29 mouse cellular contexts compared by ENCODE assay signal in genomic region chr4:135155805-135156469, GRCm38 (mm10). TPM values are rescaled to one million over a fixed set of nuclear protein-coding genes. Genes with fewer than 3 reads are reported as not detected.
DNase-seq lines count a peak whose midpoint lies in the region; ATAC-seq and TF ChIP-seq lines count a peak whose summit lies in the region.
"Had no signal": no experiment of that assay in that cellular context is flagged by ENCODE, and none has a peak within 500 bp of the region (broad histone marks: within the 10 kb centered on the region; RNA-seq: fewer than 3 reads in every experiment).

No protein-coding gene starts in this region.

- no peak for TF ChIP-seq POLR2A in limb, embryonic 14.5 days (IDR thresholded peaks at IDR 0.05; ENCODE audit: borderline replicate concordance, extremely low read depth, insufficient read depth, insufficient read length)

- no peak overlapping the region for H3K4me2 ChIP-seq in midbrain, embryonic 11.5 days
- H3K4me2 ChIP-seq in midbrain, postnatal 0 days (ENCODE audit: low read depth, low read length, poor library complexity, severe bottlenecking), result no peak overlapping the region
- peak overlapping the region; percentile 60 for H3K4me2 ChIP-seq in limb, embryonic 14.5 days (replicated peaks; ENCODE audit: low read depth, low read length, severe bottlenecking)
- H3K4me2 ChIP-seq: heart, embryonic 12.5 days; intestine, embryonic 15.5 days; liver, embryonic 15.5 days; lung, embryonic 14.5 days had no signal

- H3K9me3 ChIP-seq in midbrain, embryonic 11.5 days (ENCODE audit: control insufficient read depth, low read length), result no peaks in the 10 kb centered on the region
- H3K9me3 ChIP-seq in midbrain, postnatal 0 days (ENCODE audit: low read length), result no peaks in the 10 kb centered on the region
- no peaks in the 10 kb centered on the region for H3K9me3 ChIP-seq in limb, embryonic 14.5 days (ENCODE audit: control insufficient read depth, low read length)
- H3K9me3 ChIP-seq: forebrain, embryonic 10.5 days; heart, embryonic 12.5 days; intestine, embryonic 15.5 days; liver, embryonic 15.5 days had no signal

- DNase-seq in embryo, embryonic 10.5 days (ENCODE audit: low spot score), result peak; percentile 28
- DNase-seq in embryo, embryonic 11 days, result no peak
- peak; percentile 92 for DNase-seq in midbrain, embryonic 11.5 days (ENCODE audit: low spot score, missing footprints)
- no peak for DNase-seq in midbrain, postnatal 0 days (ENCODE audit: low spot score)
- peak; percentile 39 for DNase-seq in fibroblast of lung, adult 2 months (ENCODE audit: low read depth)
- no peak for DNase-seq in limb, embryonic 14.5 days (ENCODE audit: low spot score)
- no peak for DNase-seq in urinary bladder, postnatal 4 days (ENCODE audit: low spot score in 2 of 2)
- DNase-seq in left cerebral cortex, adult 11 months (ENCODE audit: low spot score), result no peak
- DNase-seq: adrenal gland, postnatal 25 days; cerebellum, adult 11-12 months; cerebellum, adult 9-11 months; heart, adult 2 months; heart, postnatal 4 days; kidney, adult 8-10 months; kidney, postnatal 10 days; layer of hippocampus, postnatal 36 days; lung, embryonic 14.5 days; lung, postnatal 14 days; retina, postnatal 1 day; right cerebral cortex, postnatal 14 days had no signal

- 0 out of 2 replicates have a peak, but pooled peaks cover 3% of the 10 kb centered on the region for H3K4me1 ChIP-seq in midbrain, embryonic 11.5 days (ENCODE audit: control insufficient read depth, insufficient read depth, low read length)
- no peaks in the 10 kb centered on the region for H3K4me1 ChIP-seq in midbrain, postnatal 0 days (ENCODE audit: insufficient read depth, low read length)
- H3K4me1 ChIP-seq in limb, embryonic 14.5 days (ENCODE audit: control insufficient read depth, insufficient read depth, low read length), result peaks cover 57% of the 10 kb centered on the region

- no peak for ATAC-seq in midbrain, embryonic 11.5 days (ENCODE audit: low FRiP score)
- no peak for ATAC-seq in midbrain, postnatal 0 days (ENCODE audit: low FRiP score)
- no peak for ATAC-seq in limb, embryonic 14.5 days (ENCODE audit: low FRiP score, low read depth)
- ATAC-seq: forebrain, embryonic 16.5 days; hindbrain, postnatal 0 days; intestine, embryonic 15.5 days had no signal

- H3K27me3 ChIP-seq in midbrain, embryonic 11.5 days (ENCODE audit: control insufficient read depth, insufficient read depth, low read length), result peaks cover 87% of the 10 kb centered on the region
- peaks cover 81% of the 10 kb centered on the region for H3K27me3 ChIP-seq in midbrain, postnatal 0 days (ENCODE audit: insufficient read depth, low read length)
- H3K27me3 ChIP-seq in limb, embryonic 14.5 days (ENCODE audit: control insufficient read depth, insufficient read depth, low read length), result peaks cover 81% of the 10 kb centered on the region

- H3K36me3 ChIP-seq in midbrain, embryonic 11.5 days (ENCODE audit: control insufficient read depth, insufficient read depth, low read length), result no peaks in the 10 kb centered on the region
- no peaks in the 10 kb centered on the region for H3K36me3 ChIP-seq in midbrain, postnatal 0 days (ENCODE audit: insufficient read depth, low read length)
- H3K36me3 ChIP-seq in limb, embryonic 14.5 days (ENCODE audit: control insufficient read depth, insufficient read depth, low read length), result no peaks in the 10 kb centered on the region
- H3K36me3 ChIP-seq: forebrain, embryonic 10.5 days; G1E; heart, embryonic 12.5 days; intestine, embryonic 15.5 days; liver, embryonic 15.5 days had no signal

- no peak overlapping the region for H3K9ac ChIP-seq in midbrain, embryonic 11.5 days (ENCODE audit: low read length)
- no peak overlapping the region for H3K9ac ChIP-seq in midbrain, postnatal 0 days (replicated peaks; ENCODE audit: low read length, poor library complexity, severe bottlenecking)
- H3K9ac ChIP-seq in limb, embryonic 14.5 days (ENCODE audit: low read depth, low read length, severe bottlenecking), result no peak overlapping the region
- H3K9ac ChIP-seq: heart, embryonic 12.5 days; intestine, embryonic 15.5 days; liver, embryonic 15.5 days; lung, embryonic 14.5 days had no signal

- no peak overlapping the region for H3K4me3 ChIP-seq in midbrain, embryonic 11.5 days (ENCODE audit: low read depth, low read length)
- no peak overlapping the region for H3K4me3 ChIP-seq in midbrain, postnatal 0 days (ENCODE audit: low read depth, low read length)
- peak overlapping the region; percentile 50 for H3K4me3 ChIP-seq in limb, embryonic 14.5 days (replicated peaks; ENCODE audit: low read length)
- H3K4me3 ChIP-seq: forebrain, embryonic 10.5 days; heart, adult 2 months; heart, embryonic 12.5 days; intestine, embryonic 15.5 days; liver, embryonic 15.5 days had no signal

- H3K27ac ChIP-seq in midbrain, embryonic 11.5 days (ENCODE audit: low read depth, low read length), result no peak overlapping the region
- H3K27ac ChIP-seq in midbrain, postnatal 0 days (ENCODE audit: low read depth, low read length), result no peak overlapping the region
- H3K27ac ChIP-seq in limb, embryonic 14.5 days (replicated peaks; ENCODE audit: low read depth, low read length), result no peak overlapping the region
- H3K27ac ChIP-seq: forebrain, embryonic 10.5 days; heart, adult 2 months; hindbrain, postnatal 0 days; intestine, embryonic 15.5 days; liver, embryonic 15.5 days had no signal

- WGBS in midbrain, embryonic 11.5 days, result 4% methylated on average over 15 of the region's 15 CpGs
- WGBS in midbrain, postnatal 0 days, result 6% methylated on average over 15 of the region's 15 CpGs
- 4% methylated on average over 15 of the region's 15 CpGs for WGBS in limb, embryonic 14.5 days

- TF ChIP-seq CTCF in midbrain, postnatal 0 days (IDR thresholded peaks at IDR 0.05), result no peak

RNA-seq across cellular contexts. Expression of gene Runx3, which starts 35.5 kb away (rescaled TPM):
- 0.08 TPM in 1 of 2 replicates, not detected in the other for polyA plus RNA-seq in midbrain, embryonic 11.5 days (2014; fragmentation: Nextera tagmentation; extraction: Ambion mirVana)
- total RNA-seq in midbrain, postnatal 0 days (2014; rRNA removed), result not detected in 2 replicates
- polyA plus RNA-seq in midbrain, postnatal 0 days (2015; fragmentation: Nextera tagmentation; extraction: Ambion mirVana), result not detected in 2 replicates
- 11.1 and 18.3 TPM in 2 replicates for polyA plus RNA-seq in limb, embryonic 14.5 days (2012; rRNA removed)
- 6.3 and 7.7 TPM in 2 replicates for polyA plus RNA-seq in limb, embryonic 14.5 days (2014; fragmentation: Nextera tagmentation; extraction: Ambion mirVana)
- total RNA-seq: hindbrain, postnatal 0 days; layer of hippocampus, postnatal 36 days; left cerebral cortex, postnatal 14 days had no signal
- polyA plus RNA-seq: forebrain, embryonic 16.5 days; hindbrain, postnatal 0 days; neural tube, embryonic 14.5 days had no signal

Comparison
In these comparisons a context has a peak if more than half of its experiments do, and no peak if none do; other contexts are left out.
1. DNase-seq: peak in embryo, embryonic 10.5 days (single experiment), midbrain, embryonic 11.5 days (single experiment) and fibroblast of lung, adult 2 months (single experiment); none in embryo, embryonic 11 days (single experiment), midbrain, postnatal 0 days (single experiment), limb, embryonic 14.5 days (single experiment), urinary bladder, postnatal 4 days (0 of 2) and left cerebral cortex, adult 11 months (single experiment).